7 mouse cellular contexts compared by ENCODE assay signal in the genomic region with DNA sequence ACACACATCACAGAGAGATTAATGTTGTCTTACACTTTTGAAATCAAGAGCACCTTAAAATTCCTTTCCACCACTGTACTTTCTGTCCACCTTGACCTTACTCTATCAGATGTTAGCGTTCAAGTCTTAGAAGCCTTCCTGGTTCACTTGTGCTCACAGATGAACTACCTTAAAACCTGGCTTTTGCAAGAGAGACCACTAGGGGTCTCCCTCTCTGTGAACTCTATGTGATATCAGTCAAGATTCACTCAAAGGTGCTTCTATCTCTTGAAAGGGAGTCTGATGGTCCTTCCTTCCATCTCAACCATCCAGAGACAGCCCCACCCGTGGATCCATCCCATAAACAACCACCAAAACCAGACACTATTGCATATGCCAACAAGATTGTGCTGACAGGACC.
DNase-seq lines count a peak whose midpoint lies in the region; ATAC-seq lines count a peak whose summit lies in the region.

No protein-coding gene starts in this region.

- H3K9me3 ChIP-seq in hindbrain, embryonic 11.5 days (ENCODE audit: control insufficient read depth, low read length): no peaks in the 10 kb centered on the region
- no peaks in the 10 kb centered on the region for H3K9me3 ChIP-seq in hindbrain, embryonic 12.5 days (replicated peaks)
- no peaks in the 10 kb centered on the region for H3K9me3 ChIP-seq in intestine, embryonic 15.5 days

- no peak for ATAC-seq in hindbrain, embryonic 11.5 days (ENCODE audit: low FRiP score)
- ATAC-seq in hindbrain, embryonic 12.5 days (ENCODE audit: low FRiP score): no peak
- ATAC-seq in intestine, embryonic 15.5 days: no peak

- WGBS in hindbrain, embryonic 11.5 days: 57% methylated on average over 2 of the region's 2 CpGs
- 49% methylated on average over 2 of the region's 2 CpGs for WGBS in hindbrain, embryonic 12.5 days
- 55% methylated on average over 2 of the region's 2 CpGs for WGBS in intestine, embryonic 15.5 days

- H3K27me3 ChIP-seq in hindbrain, embryonic 11.5 days (ENCODE audit: control insufficient read depth, insufficient read depth, low read length): no peaks in the 10 kb centered on the region
- H3K27me3 ChIP-seq in hindbrain, embryonic 12.5 days: no peaks in the 10 kb centered on the region
- H3K27me3 ChIP-seq in intestine, embryonic 15.5 days (replicated peaks): no peaks in the 10 kb centered on the region

- peak; percentile 47 for DNase-seq in hindbrain, embryonic 11.5 days (ENCODE audit: low spot score)
- peak; percentile 38 for DNase-seq in testis, postnatal 10 days (ENCODE audit: low spot score)
- no peak for DNase-seq in testis, postnatal 14 days (ENCODE audit: low spot score)
- peak; percentile 19 for DNase-seq in c-Kit-positive CD71-positive TER-119-negative erythroid progenitor cells, embryonic 14.5 days (ENCODE audit: low read depth)
- peak; percentile 45 for DNase-seq in retina, postnatal 1 day

- no peaks in the 10 kb centered on the region for H3K4me1 ChIP-seq in hindbrain, embryonic 11.5 days (replicated peaks; ENCODE audit: control insufficient read depth, insufficient read depth, low read length)
- H3K4me1 ChIP-seq in hindbrain, embryonic 12.5 days: no peaks in the 10 kb centered on the region
- H3K4me1 ChIP-seq in intestine, embryonic 15.5 days (replicated peaks): no peaks in the 10 kb centered on the region

- no peaks in the 10 kb centered on the region for H3K36me3 ChIP-seq in hindbrain, embryonic 11.5 days (ENCODE audit: control insufficient read depth, insufficient read depth, low read length)
- no peaks in the 10 kb centered on the region for H3K36me3 ChIP-seq in hindbrain, embryonic 12.5 days
- H3K36me3 ChIP-seq in intestine, embryonic 15.5 days: no peaks in the 10 kb centered on the region

- H3K27ac ChIP-seq in hindbrain, embryonic 11.5 days (ENCODE audit: low read depth, low read length): no peak overlapping the region
- no peak overlapping the region for H3K27ac ChIP-seq in hindbrain, embryonic 12.5 days
- H3K27ac ChIP-seq in intestine, embryonic 15.5 days: no peak overlapping the region

- H3K4me3 ChIP-seq in hindbrain, embryonic 11.5 days (ENCODE audit: low read depth, low read length): no peak overlapping the region
- no peak overlapping the region for H3K4me3 ChIP-seq in hindbrain, embryonic 12.5 days
- no peak overlapping the region for H3K4me3 ChIP-seq in intestine, embryonic 15.5 days (replicated peaks)

- H3K9ac ChIP-seq in hindbrain, embryonic 11.5 days (ENCODE audit: low read depth, low read length): no peak overlapping the region
- H3K9ac ChIP-seq in hindbrain, embryonic 12.5 days: no peak overlapping the region
- no peak overlapping the region for H3K9ac ChIP-seq in intestine, embryonic 15.5 days

- H3K4me2 ChIP-seq in hindbrain, embryonic 11.5 days (replicated peaks; ENCODE audit: low read depth, low read length): no peak overlapping the region
- H3K4me2 ChIP-seq in hindbrain, embryonic 12.5 days (replicated peaks): no peak overlapping the region
- no peak overlapping the region for H3K4me2 ChIP-seq in intestine, embryonic 15.5 days (replicated peaks)
